Mouse (Mus musculus) cortical plate, adult 2 months (tissue): ENCODE measurements at regions not wholly inside any gene's neighbourhood (a gene's known extent, or its start where the extent isn't known, plus 50 kb on each side); places are given as distances from the start of the nearest gene placed in this dataset.

Source experiments
- CTCF ChIP-seq: fragments of 200-500 bp; IDR thresholded peaks from 2 replicates; pipeline ENCODE4 v1.5.1; 2011; ENCODE audit warnings: mild to moderate bottlenecking, control low read depth, low read length; ENCODE audit not compliant: insufficient read depth; ENCODE audit errors: extremely low read depth
- POLR2A ChIP-seq: fragments of 200-500 bp; IDR thresholded peaks from 2 replicates; pipeline ENCODE4 v1.6.1; 2011; ENCODE audit warnings: mild to moderate bottlenecking, low read length, control low read depth; ENCODE audit not compliant: insufficient read depth; ENCODE audit errors: extremely low read depth

DNA sequence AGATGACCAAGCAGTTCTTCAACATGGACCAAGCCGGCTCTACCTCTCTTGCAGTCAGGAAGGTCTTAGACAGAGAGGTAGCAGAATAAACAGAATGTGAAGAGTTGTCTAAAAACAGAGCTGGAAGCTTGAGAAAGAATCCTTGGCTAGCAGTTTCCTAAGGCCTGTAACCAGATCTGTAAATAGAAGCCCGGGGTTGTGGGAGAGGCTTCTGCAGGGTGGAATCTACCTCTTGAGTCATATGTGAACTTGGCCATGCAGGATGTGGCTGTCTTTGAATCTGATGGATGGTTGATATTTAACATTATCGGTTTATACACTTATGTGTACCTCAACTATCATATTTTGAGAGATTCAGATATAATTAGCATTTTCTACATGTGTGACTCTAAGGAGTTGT, 99.4 kb downstream of the Trib2 start:
- TF ChIP-seq POLR2A (no peak), CTCF (no peak)
